Mouse (Mus musculus) G1E (cell line): ENCODE data around the gene Tspan5. TPM values are rescaled to one million over a fixed set of nuclear protein-coding genes. Genes with fewer than 3 reads are reported as not detected.

Experiments
- ATAC-seq: 2 replicates; pipeline ENCODE4 v1.8.0; 2016; ENCODE audit warnings: mild to moderate bottlenecking; ENCODE audit not compliant: insufficient number of reproducible peaks, poor library complexity, low FRiP score, severe bottlenecking; ENCODE audit errors: extremely low read depth
- DNase-seq: peaks from one replicate; pipeline ENCODE4 v3.0.0; 2012; ENCODE audit warnings: low spot score
- H3K27me3 ChIP-seq: 2 replicates; pipeline ENCODE4 v1.6.1; 2012; ENCODE audit warnings: mild to moderate bottlenecking, low read length, inconsistent platforms; ENCODE audit not compliant: insufficient read depth
- H3K36me3 ChIP-seq: replicated peaks from 2 replicates; pipeline ENCODE3; 2012; ENCODE audit warnings: mild to moderate bottlenecking, inconsistent platforms
- H3K4me1 ChIP-seq: 2 replicates; pipeline ENCODE4 v1.6.1; 2012; ENCODE audit warnings: low read depth, low read length, inconsistent platforms, mixed read lengths; ENCODE audit not compliant: insufficient read depth
- H3K4me3 ChIP-seq: 2 replicates; pipeline ENCODE4 v1.5.1; 2012; ENCODE audit warnings: low read depth, mild to moderate bottlenecking, inconsistent platforms, low read length, moderate library complexity, mixed read lengths
- H3K9me3 ChIP-seq: replicated peaks from 2 replicates; pipeline ENCODE4 v1.6.1; 2012; ENCODE audit warnings: inconsistent platforms
- CTCF ChIP-seq: IDR thresholded peaks from 2 replicates; pipeline ENCODE4 v1.5.1; 2012; ENCODE audit warnings: low read depth, low read length, inconsistent platforms, mixed read lengths
- GATA1 ChIP-seq: IDR thresholded peaks from 2 replicates; pipeline ENCODE4 v1.6.1; 2012; ENCODE audit warnings: borderline replicate concordance, low read length, inconsistent platforms, mixed read lengths
- GATA2 ChIP-seq: IDR thresholded peaks from 2 replicates; pipeline ENCODE4 v1.6.1; 2012; ENCODE audit warnings: low read depth, low read length, inconsistent platforms, borderline replicate concordance
- POLR2AphosphoS5 ChIP-seq: IDR thresholded peaks from 2 replicates; pipeline ENCODE4 v1.6.1; 2012; ENCODE audit warnings: low read depth, low read length, inconsistent platforms; ENCODE audit not compliant: insufficient replicate concordance
- TAL1 ChIP-seq: conservative IDR thresholded peaks from 2 replicates; pipeline ENCODE4 v1.6.1; 2012; ENCODE audit warnings: low read depth, low read length, inconsistent platforms, mixed read lengths
- polyA plus RNA-seq: library from polyadenylated mRNA; stranded (reverse); fragments of >175 nt; gene quantifications from 2 replicates; pipeline ENCODE4 v1.2.3, GENCODE M21; 2012
- total RNA-seq, 2 experiments: library from RNA; stranded (forward) in 1 of 2; stranded (reverse) in 1 of 2; fragments of 200-1000 nt in 1 of 2; fragments of >200 nt in 1 of 2; fragmentation: Nextera tagmentation in 1 of 2; gene quantifications; 2 replicates each; pipeline ENCODE4 v1.2.3; 2014 to 2017

Tspan5 gene
- total and polyA plus RNA-seq, 3 experiments = 0.05 TPM; not detected in 2

DNA sequence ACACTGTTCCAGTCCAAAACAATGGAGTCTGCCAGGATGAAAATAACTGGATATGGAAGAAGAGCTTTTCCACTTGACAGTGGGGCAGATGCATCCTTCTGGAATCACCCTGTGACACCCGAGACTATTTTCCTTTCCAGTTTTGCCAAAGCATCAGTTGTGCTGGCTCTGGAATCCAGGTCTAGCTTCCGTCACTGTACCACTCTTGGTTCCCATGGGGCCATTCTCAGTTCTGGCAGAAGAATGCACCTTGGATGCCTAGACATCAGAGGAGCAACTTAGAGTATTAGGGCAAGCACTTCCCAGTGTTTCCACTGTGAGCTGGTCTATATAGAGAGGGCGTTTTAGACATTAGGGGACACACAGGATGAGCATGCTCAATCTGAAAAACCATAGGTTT lies 119.6 kb downstream of the Tspan5 start:
- H3K36me3 ChIP-seq = no peaks in the 10 kb centered on the region
- no peaks in the 10 kb centered on the region for H3K9me3 ChIP-seq
- H3K4me3 ChIP-seq = no peak overlapping the region
- no peaks in the 10 kb centered on the region for H3K4me1 ChIP-seq
- DNase-seq (no peak), ATAC-seq (no peak)
- TF ChIP-seq CTCF (no peak), GATA1 (no peak), TAL1 (no peak), GATA2 (no peak), POLR2AphosphoS5 (no peak)
- H3K27me3 ChIP-seq = peaks cover 16% of the 10 kb centered on the region

DNA sequence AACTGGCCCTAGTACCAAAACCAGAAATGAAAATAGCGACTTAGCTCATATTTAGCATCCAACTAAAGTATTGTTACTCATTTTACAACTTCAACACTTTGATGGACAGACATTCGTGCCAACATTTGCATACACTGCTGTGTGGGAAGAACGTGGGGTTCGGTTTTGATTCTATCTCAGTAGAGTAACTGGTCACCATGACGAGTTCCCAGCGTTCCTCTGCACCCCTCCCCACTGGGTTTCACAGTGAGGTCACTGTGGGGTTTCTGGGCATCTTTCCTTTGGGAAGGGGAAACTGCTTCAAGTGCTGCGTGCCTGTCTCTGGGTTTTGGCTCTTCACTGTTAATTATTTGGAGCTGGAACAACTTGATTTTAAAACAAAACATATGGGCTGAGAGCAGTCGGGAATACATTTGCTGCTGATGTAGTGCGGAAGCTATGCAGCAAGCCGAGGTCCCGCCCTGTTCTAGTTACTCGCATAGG lies 122.2 kb downstream of the Tspan5 start:
- TF ChIP-seq GATA2 = no peak
- TF ChIP-seq CTCF = no peak
- no peak for TF ChIP-seq TAL1
- no peak for TF ChIP-seq POLR2AphosphoS5
- no peak for TF ChIP-seq GATA1
- H3K27me3 ChIP-seq = peaks cover 16% of the 10 kb centered on the region
- H3K36me3 ChIP-seq = no peaks in the 10 kb centered on the region
- ATAC-seq (no peak), DNase-seq (no peak)
- H3K4me3 ChIP-seq = no peak overlapping the region
- H3K9me3 ChIP-seq = no peaks in the 10 kb centered on the region
- H3K4me1 ChIP-seq = no peaks in the 10 kb centered on the region

DNA sequence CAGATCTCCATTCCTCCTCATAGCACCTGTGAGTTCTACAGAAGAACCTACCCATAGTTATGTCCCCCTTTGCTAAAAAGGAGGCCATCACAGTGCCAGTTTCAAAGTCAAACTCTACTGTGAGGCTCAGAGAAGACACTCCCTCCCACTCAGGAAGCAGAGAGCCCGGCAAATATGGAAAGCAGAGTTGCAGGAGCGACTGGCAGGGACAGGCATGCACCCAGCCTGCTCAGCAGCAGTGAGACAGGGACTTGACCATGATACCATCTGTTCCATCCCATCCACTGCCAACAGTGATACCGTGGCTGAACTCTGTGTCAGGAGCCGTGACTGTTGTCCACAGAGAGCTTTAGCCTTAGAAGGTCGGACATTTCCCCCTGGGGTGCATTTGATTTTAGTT lies 123.3 kb downstream of the Tspan5 start:
- no peaks in the 10 kb centered on the region for H3K9me3 ChIP-seq
- H3K4me3 ChIP-seq = no peak overlapping the region
- TF ChIP-seq GATA2 (no peak), POLR2AphosphoS5 (no peak), TAL1 (no peak), GATA1 (no peak), CTCF (no peak)
- H3K27me3 ChIP-seq = peaks cover 11% of the 10 kb centered on the region
- no peak for ATAC-seq
- no peak for DNase-seq
- H3K36me3 ChIP-seq = no peaks in the 10 kb centered on the region
- no peaks in the 10 kb centered on the region for H3K4me1 ChIP-seq

DNA sequence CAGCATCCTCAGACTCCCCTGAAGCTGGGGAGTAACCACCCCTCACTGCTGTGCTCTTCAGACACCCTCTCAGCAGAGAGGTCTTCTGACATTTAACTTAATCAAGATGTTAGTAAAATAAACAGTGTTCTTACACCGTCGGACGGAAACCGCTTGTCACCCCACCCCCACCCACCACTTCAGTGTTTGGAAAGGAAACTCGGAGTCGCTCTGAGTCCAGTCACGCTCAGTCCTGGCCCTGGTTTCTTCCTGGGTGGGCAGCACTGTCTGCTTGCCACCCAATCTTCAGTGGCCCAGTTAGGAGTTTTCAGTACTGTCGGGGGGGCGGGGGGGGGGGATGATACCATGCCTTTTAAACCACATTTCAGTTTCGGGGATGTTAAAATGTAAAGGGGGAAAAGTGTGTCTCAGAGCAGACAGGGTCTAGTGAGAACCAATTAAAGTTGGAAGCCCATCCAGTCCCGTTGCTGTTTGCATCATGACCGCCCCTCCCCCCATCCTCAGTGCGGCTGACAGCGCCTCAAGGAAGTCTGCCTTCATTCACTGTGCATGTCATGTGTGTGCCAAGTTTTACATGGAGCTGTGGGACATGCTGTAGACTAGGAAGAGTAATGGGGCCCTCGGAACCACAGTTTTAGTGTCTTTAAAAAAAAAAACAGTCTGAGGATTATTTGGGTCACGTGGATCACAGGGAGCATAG lies 125.3 kb downstream of the Tspan5 start:
- H3K36me3 ChIP-seq = no peaks in the 10 kb centered on the region
- H3K27me3 ChIP-seq = peaks cover 10% of the 10 kb centered on the region
- H3K4me1 ChIP-seq = no peaks in the 10 kb centered on the region
- no peak for ATAC-seq
- no peak for TF ChIP-seq POLR2AphosphoS5
- no peak for TF ChIP-seq GATA2
- no peak for TF ChIP-seq CTCF
- TF ChIP-seq GATA1 = no peak
- TF ChIP-seq TAL1 = no peak
- no peak overlapping the region for H3K4me3 ChIP-seq
- H3K9me3 ChIP-seq = no peaks in the 10 kb centered on the region
- DNase-seq = no peak

DNA sequence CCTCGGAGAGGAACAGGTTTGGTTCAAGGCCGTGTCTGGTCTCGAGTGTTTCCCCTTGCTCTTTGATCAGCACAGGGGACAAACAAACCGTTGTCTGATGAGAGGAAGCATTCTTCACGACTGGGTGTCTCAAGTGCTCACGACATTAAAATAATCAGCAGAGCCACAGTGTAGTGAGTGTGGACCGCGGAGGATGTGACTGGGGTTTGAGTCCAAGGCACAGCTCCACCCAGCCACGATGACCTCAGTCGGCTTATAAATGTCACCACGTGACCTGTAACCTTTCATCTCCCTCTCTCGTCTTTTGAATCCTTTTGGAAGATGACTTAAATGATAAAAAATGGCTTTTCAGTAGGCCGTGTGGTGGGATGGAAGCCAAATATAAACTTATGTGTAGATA lies 126.4 kb downstream of the Tspan5 start:
- TF ChIP-seq GATA1 = no peak
- no peak for TF ChIP-seq TAL1
- no peak for TF ChIP-seq POLR2AphosphoS5
- TF ChIP-seq GATA2 = no peak
- TF ChIP-seq CTCF = no peak
- ATAC-seq = no peak
- no peak overlapping the region for H3K4me3 ChIP-seq
- no peaks in the 10 kb centered on the region for H3K4me1 ChIP-seq
- no peaks in the 10 kb centered on the region for H3K9me3 ChIP-seq
- H3K27me3 ChIP-seq = peaks cover 8% of the 10 kb centered on the region
- no peaks in the 10 kb centered on the region for H3K36me3 ChIP-seq
- DNase-seq = no peak

DNA sequence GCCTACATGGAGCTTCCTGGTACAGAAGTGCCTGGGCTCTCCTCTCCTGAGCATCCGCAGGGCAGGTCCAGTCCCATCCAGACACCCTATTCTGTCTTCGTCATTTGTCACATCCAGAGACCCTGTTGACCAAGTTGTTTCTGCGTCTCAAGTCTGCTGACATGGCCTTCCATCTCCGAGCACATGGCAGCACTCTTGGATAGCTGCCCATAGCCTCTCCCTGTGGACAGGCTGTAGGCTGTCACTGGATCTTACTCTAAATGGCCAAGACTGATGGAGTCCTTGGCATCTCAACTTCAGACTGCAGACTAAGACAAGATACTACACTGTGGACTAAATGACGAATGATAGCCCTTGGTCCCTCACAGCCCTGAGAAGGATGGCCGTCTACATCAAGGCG lies 133.3 kb downstream of the Tspan5 start:
- H3K4me1 ChIP-seq = no peaks in the 10 kb centered on the region
- H3K36me3 ChIP-seq = no peaks in the 10 kb centered on the region
- TF ChIP-seq POLR2AphosphoS5 (no peak), GATA2 (no peak), CTCF (no peak), GATA1 (no peak), TAL1 (no peak)
- no peak for ATAC-seq
- H3K4me3 ChIP-seq = no peak overlapping the region
- no peak for DNase-seq
- no peaks in the 10 kb centered on the region for H3K9me3 ChIP-seq
- H3K27me3 ChIP-seq = peaks cover 2% of the 10 kb centered on the region; the same call in 1 of the 2 replicates
